Mouse (Mus musculus) intestine, embryonic 16.5 days (tissue): ENCODE results near the gene Mboat1. TPM values are rescaled to one million over a fixed set of nuclear protein-coding genes. Genes with fewer than 3 reads are reported as not detected.

Source experiments
- ATAC-seq: fragments of 200-750 bp; cut with Nextera tagmentation; 2 replicates; pipeline ENCODE4 v1.8.0; 2017; ENCODE audit warnings: moderate TSS enrichment, moderate library complexity
- H3K27ac ChIP-seq: fragments of 300-500 bp; sonication (generic); 2 replicates; pipeline ENCODE4 v1.5.1; 2014; ENCODE audit warnings: mild to moderate bottlenecking, low read length
- H3K27me3 ChIP-seq: fragments of 300-500 bp; sonication (generic); replicated peaks from 2 replicates; pipeline ENCODE4 v1.6.1; 2014; ENCODE audit warnings: low read length, control low read depth, mixed read lengths; ENCODE audit not compliant: control insufficient read depth, insufficient read depth
- H3K36me3 ChIP-seq: fragments of 300-500 bp; sonication (generic); 2 replicates; pipeline ENCODE4 v1.6.1; 2014; ENCODE audit warnings: low read length, control low read depth; ENCODE audit not compliant: control insufficient read depth, insufficient read depth
- H3K4me1 ChIP-seq: fragments of 300-500 bp; sonication (generic); 2 replicates; pipeline ENCODE4 v1.6.1; 2014; ENCODE audit warnings: low read length, control low read depth, mixed read lengths; ENCODE audit not compliant: control insufficient read depth, insufficient read depth
- H3K4me2 ChIP-seq: fragments of 300-500 bp; sonication (generic); 2 replicates; pipeline ENCODE4 v1.6.1; 2014; ENCODE audit warnings: low read depth, low read length, control low read depth
- H3K4me3 ChIP-seq: fragments of 300-500 bp; sonication (generic); 2 replicates; pipeline ENCODE4 v1.5.1; 2014; ENCODE audit warnings: mild to moderate bottlenecking, low read length
- H3K9ac ChIP-seq: fragments of 300-500 bp; sonication (generic); 2 replicates; pipeline ENCODE4 v1.6.1; 2014; ENCODE audit warnings: low read depth, low read length
- H3K9me3 ChIP-seq: fragments of 300-500 bp; sonication (generic); 2 replicates; pipeline ENCODE4 v1.6.1; 2016; ENCODE audit warnings: low read length, control low read depth; ENCODE audit not compliant: control insufficient read depth
- WGBS: fragments of 180-500 bp; shearing (Covaris S2); extraction: QIAGEN DNeasy Blood & Tissue Kit; methylation state at CpG from one replicate; pipeline ENCODE4 v1.1.7; 2014; 5-methylcytosine and 5-hydroxymethylcytosine counted together
- polyA plus RNA-seq: library from polyadenylated mRNA; unstranded; fragments of >200 nt; fragmentation: Nextera tagmentation; extraction: Ambion mirVana; gene quantifications from 2 replicates; pipeline ENCODE4 v1.2.1, GENCODE M21; 2015

The Mboat1 gene
- polyA plus RNA-seq, 1 experiment from 2014 or later = 44.2 TPM

- ATAC-seq = peak; percentile 76
- no peaks in the 10 kb centered on the region for H3K4me1 ChIP-seq
- no peak overlapping the region for H3K4me2 ChIP-seq
- no peaks in the 10 kb centered on the region for H3K9me3 ChIP-seq
- H3K27ac ChIP-seq = no peak overlapping the region
- no peaks in the 10 kb centered on the region for H3K27me3 ChIP-seq
- 15% methylated on average over 6 of the region's 6 CpGs for WGBS
- no peak overlapping the region for H3K4me3 ChIP-seq
- H3K9ac ChIP-seq = no peak overlapping the region
- no peaks in the 10 kb centered on the region for H3K36me3 ChIP-seq
Observed at GRCm38 (mm10) chr13:30272040-30272686, 135.9 kb downstream of the Mboat1 start.

Other genes with a start within 250 kb of the Mboat1 start
- 6.7 and 7.0 TPM in 2 replicates for gene E2f3, start 150.4 kb upstream of the Mboat1 start, polyA plus RNA-seq
- gene Agtr1a, start 200.0 kb downstream of the Mboat1 start, polyA plus RNA-seq = 2.3 and 3.2 TPM in 2 replicates